Mouse (Mus musculus): ENCODE data around the gene Parva. TPM values are rescaled to one million over a fixed set of nuclear protein-coding genes. Genes with fewer than 3 reads are reported as not detected.

The Parva gene
- polyA plus RNA-seq, 1 experiment from 2014 or later, result 21.1 TPM

GRCm38 (mm10) chr7:112498591-112499301 lies 71.4 kb downstream of the Parva start:
- Histone ChIP-seq H3K9ac (replicated peaks; ENCODE audit: low read depth, low read length) (no peak overlapping the region), H3K27me3 (replicated peaks; ENCODE audit: control insufficient read depth, insufficient read depth, low read length) (0 out of 2 replicates have a peak, but pooled peaks cover 3% of the 10 kb centered on the region), H3K36me3 (ENCODE audit: control insufficient read depth, insufficient read depth) (no peaks in the 10 kb centered on the region), H3K9me3 (ENCODE audit: control insufficient read depth, low read length) (no peaks in the 10 kb centered on the region), H3K4me2 (ENCODE audit: low read length) (no peak overlapping the region), H3K27ac (ENCODE audit: low read length) (no peak overlapping the region), H3K4me1 (replicated peaks; ENCODE audit: control insufficient read depth, insufficient read depth, low read length) (peaks cover 22% of the 10 kb centered on the region), H3K4me3 (replicated peaks; ENCODE audit: low read length) (no peak overlapping the region)
- WGBS, result 68% methylated on average over 9 of the region's 9 CpGs
- no peak for ATAC-seq

GRCm38 (mm10) chr7:112499453-112500133 lies 72.3 kb downstream of the Parva start:
- 52% methylated on average over 10 of the region's 10 CpGs for WGBS
- Histone ChIP-seq H3K36me3 (ENCODE audit: control insufficient read depth, insufficient read depth) (no peaks in the 10 kb centered on the region), H3K9ac (replicated peaks; ENCODE audit: low read depth, low read length) (no peak overlapping the region), H3K27me3 (replicated peaks; ENCODE audit: control insufficient read depth, insufficient read depth, low read length) (0 out of 2 replicates have a peak, but pooled peaks cover 3% of the 10 kb centered on the region), H3K4me3 (replicated peaks; ENCODE audit: low read length) (no peak overlapping the region), H3K4me2 (ENCODE audit: low read length) (no peak overlapping the region), H3K27ac (ENCODE audit: low read length) (no peak overlapping the region), H3K9me3 (ENCODE audit: control insufficient read depth, low read length) (no peaks in the 10 kb centered on the region), H3K4me1 (replicated peaks; ENCODE audit: control insufficient read depth, insufficient read depth, low read length) (peaks cover 22% of the 10 kb centered on the region)
- no peak for ATAC-seq

- Histone ChIP-seq H3K9ac (replicated peaks; ENCODE audit: low read depth, low read length) (no peak overlapping the region), H3K9me3 (ENCODE audit: control insufficient read depth, low read length) (no peaks in the 10 kb centered on the region), H3K4me2 (ENCODE audit: low read length) (no peak overlapping the region), H3K27me3 (replicated peaks; ENCODE audit: control insufficient read depth, insufficient read depth, low read length) (0 out of 2 replicates have a peak, but pooled peaks cover 3% of the 10 kb centered on the region), H3K4me1 (replicated peaks; ENCODE audit: control insufficient read depth, insufficient read depth, low read length) (peaks cover 22% of the 10 kb centered on the region), H3K27ac (ENCODE audit: low read length) (no peak overlapping the region), H3K36me3 (ENCODE audit: control insufficient read depth, insufficient read depth) (no peaks in the 10 kb centered on the region), H3K4me3 (replicated peaks; ENCODE audit: low read length) (no peak overlapping the region)
- 37% methylated on average over 7 of the region's 7 CpGs for WGBS
- ATAC-seq, result no peak
These were observed 72.8 kb downstream of the Parva start for GRCm38 (mm10) chr7:112500134-112500490.

GRCm38 (mm10) chr7:112502050-112502809 lies 74.9 kb downstream of the Parva start:
- no peak overlapping the region for H3K4me3 ChIP-seq (replicated peaks; ENCODE audit: low read length)
- peak overlapping the region; percentile 68 for H3K27ac ChIP-seq (ENCODE audit: low read length)
- no peaks in the 10 kb centered on the region for H3K9me3 ChIP-seq (ENCODE audit: control insufficient read depth, low read length)
- 0 out of 2 replicates have a peak, but pooled peaks cover 3% of the 10 kb centered on the region for H3K27me3 ChIP-seq (replicated peaks; ENCODE audit: control insufficient read depth, insufficient read depth, low read length)
- no peaks in the 10 kb centered on the region for H3K36me3 ChIP-seq (ENCODE audit: control insufficient read depth, insufficient read depth)
- peak; percentile 92 for ATAC-seq
- H3K9ac ChIP-seq (replicated peaks; ENCODE audit: low read depth, low read length), result no peak overlapping the region
- peaks cover 22% of the 10 kb centered on the region for H3K4me1 ChIP-seq (replicated peaks; ENCODE audit: control insufficient read depth, insufficient read depth, low read length)
- peak overlapping the region; percentile 46 for H3K4me2 ChIP-seq (ENCODE audit: low read length)
- WGBS, result 20% methylated on average over 17 of the region's 18 CpGs

- WGBS, result 39% methylated on average over 5 of the region's 5 CpGs
- Histone ChIP-seq H3K36me3 (ENCODE audit: control insufficient read depth, insufficient read depth) (no peaks in the 10 kb centered on the region), H3K4me1 (replicated peaks; ENCODE audit: control insufficient read depth, insufficient read depth, low read length) (peaks cover 22% of the 10 kb centered on the region), H3K9ac (replicated peaks; ENCODE audit: low read depth, low read length) (no peak overlapping the region), H3K4me3 (replicated peaks; ENCODE audit: low read length) (no peak overlapping the region), H3K4me2 (ENCODE audit: low read length) (peak overlapping the region; percentile 46), H3K27me3 (replicated peaks; ENCODE audit: control insufficient read depth, insufficient read depth, low read length) (0 out of 2 replicates have a peak, but pooled peaks cover 3% of the 10 kb centered on the region), H3K27ac (ENCODE audit: low read length) (no peak overlapping the region), H3K9me3 (ENCODE audit: control insufficient read depth, low read length) (no peaks in the 10 kb centered on the region)
- ATAC-seq, result peak; percentile 49
These were observed 75.5 kb downstream of the Parva start for GRCm38 (mm10) chr7:112502845-112503244.

GRCm38 (mm10) chr7:112503448-112503847 lies 76.1 kb downstream of the Parva start:
- Histone ChIP-seq H3K27me3 (replicated peaks; ENCODE audit: control insufficient read depth, insufficient read depth, low read length) (0 out of 2 replicates have a peak, but pooled peaks cover 3% of the 10 kb centered on the region), H3K36me3 (ENCODE audit: control insufficient read depth, insufficient read depth) (no peaks in the 10 kb centered on the region), H3K4me1 (replicated peaks; ENCODE audit: control insufficient read depth, insufficient read depth, low read length) (peaks cover 22% of the 10 kb centered on the region), H3K27ac (ENCODE audit: low read length) (no peak overlapping the region), H3K4me3 (replicated peaks; ENCODE audit: low read length) (no peak overlapping the region), H3K9ac (replicated peaks; ENCODE audit: low read depth, low read length) (no peak overlapping the region), H3K4me2 (ENCODE audit: low read length) (no peak overlapping the region), H3K9me3 (ENCODE audit: control insufficient read depth, low read length) (no peaks in the 10 kb centered on the region)
- 86% methylated on average over 6 of the region's 6 CpGs for WGBS
- ATAC-seq, result no peak

GRCm38 (mm10) chr7:112503917-112504316 lies 76.6 kb downstream of the Parva start:
- ATAC-seq, result no peak
- H3K4me3 ChIP-seq (replicated peaks; ENCODE audit: low read length), result no peak overlapping the region
- WGBS, result 89% methylated on average over 3 of the region's 3 CpGs

GRCm38 (mm10) chr7:112509107-112509506 lies 81.8 kb downstream of the Parva start:
- H3K27ac ChIP-seq (ENCODE audit: low read length), result no peak overlapping the region
- H3K4me2 ChIP-seq (ENCODE audit: low read length), result no peak overlapping the region
- H3K9ac ChIP-seq (replicated peaks; ENCODE audit: low read depth, low read length), result no peak overlapping the region
- no peak overlapping the region for H3K4me3 ChIP-seq (replicated peaks; ENCODE audit: low read length)
- no peak for ATAC-seq
- no peaks in the 10 kb centered on the region for H3K27me3 ChIP-seq (replicated peaks; ENCODE audit: control insufficient read depth, insufficient read depth, low read length)
- 83% methylated on average over 8 of the region's 8 CpGs for WGBS
- peaks cover 6% of the 10 kb centered on the region for H3K4me1 ChIP-seq (replicated peaks; ENCODE audit: control insufficient read depth, insufficient read depth, low read length)
- H3K36me3 ChIP-seq (ENCODE audit: control insufficient read depth, insufficient read depth), result no peaks in the 10 kb centered on the region
- no peaks in the 10 kb centered on the region for H3K9me3 ChIP-seq (ENCODE audit: control insufficient read depth, low read length)

More at GRCm38 (mm10) chr7:112503917-112504316, 76.6 kb downstream of the Parva start:
- Histone ChIP-seq H3K27me3 (replicated peaks; ENCODE audit: control insufficient read depth, insufficient read depth, low read length) (0 out of 2 replicates have a peak, but pooled peaks cover 3% of the 10 kb centered on the region), H3K9me3 (ENCODE audit: control insufficient read depth, low read length) (no peaks in the 10 kb centered on the region), H3K36me3 (ENCODE audit: control insufficient read depth, insufficient read depth) (no peaks in the 10 kb centered on the region), H3K27ac (ENCODE audit: low read length) (no peak overlapping the region), H3K4me1 (replicated peaks; ENCODE audit: control insufficient read depth, insufficient read depth, low read length) (peaks cover 22% of the 10 kb centered on the region), H3K9ac (replicated peaks; ENCODE audit: low read depth, low read length) (no peak overlapping the region), H3K4me2 (ENCODE audit: low read length) (no peak overlapping the region)
